Mouse (Mus musculus) lung, embryonic 14.5 days (tissue): ENCODE measurements around the gene Sema4c. TPM values are rescaled to one million over a fixed set of nuclear protein-coding genes. Genes with fewer than 3 reads are reported as not detected.

Experiments
- ATAC-seq: fragments of 200-750 bp; cut with Nextera tagmentation; 2 replicates; pipeline ENCODE4 v1.8.0; 2017; ENCODE audit warnings: mild to moderate bottlenecking, moderate TSS enrichment, moderate library complexity; ENCODE audit not compliant: insufficient read depth
- DNase-seq: peaks from one replicate; pipeline ENCODE4 v3.0.0-alpha.2; 2015
- H3K27ac ChIP-seq: fragments of 300-500 bp; sonication (generic); 2 replicates; pipeline ENCODE4 v1.5.1; 2014; ENCODE audit warnings: low read depth, mild to moderate bottlenecking, moderate library complexity
- H3K27me3 ChIP-seq: fragments of 300-500 bp; sonication (generic); 2 replicates; pipeline ENCODE4 v1.6.1; 2014; ENCODE audit warnings: low read length, control low read depth; ENCODE audit not compliant: insufficient read depth
- H3K36me3 ChIP-seq: fragments of 300-500 bp; sonication (generic); 2 replicates; pipeline ENCODE4 v1.6.1; 2014; ENCODE audit warnings: control low read depth; ENCODE audit not compliant: insufficient read depth
- H3K4me1 ChIP-seq: fragments of 300-500 bp; sonication (generic); 2 replicates; pipeline ENCODE4 v1.6.1; 2014; ENCODE audit warnings: antibody characterized with exemption, control low read depth; ENCODE audit not compliant: insufficient read depth
- H3K4me2 ChIP-seq: fragments of 300-500 bp; sonication (generic); 2 replicates; pipeline ENCODE4 v1.6.1; 2014; ENCODE audit warnings: mild to moderate bottlenecking
- H3K4me3 ChIP-seq: fragments of 300-500 bp; sonication (generic); 2 replicates; pipeline ENCODE4 v1.5.1; 2014; ENCODE audit warnings: low read depth, low read length
- H3K9ac ChIP-seq: fragments of 300-500 bp; sonication (generic); 2 replicates; pipeline ENCODE4 v1.6.1; 2014
- H3K9me3 ChIP-seq: fragments of 300-500 bp; sonication (generic); 2 replicates; pipeline ENCODE4 v1.6.1; 2016; ENCODE audit warnings: low read depth, low read length, control low read depth
- CTCF ChIP-seq: IDR thresholded peaks from 2 replicates; pipeline ENCODE4 v1.5.1; 2016; ENCODE audit warnings: antibody characterized with exemption, low read depth
- WGBS: fragments of 180-500 bp; shearing (Covaris S2); extraction: QIAGEN DNeasy Blood & Tissue Kit; methylation state at CpG from one replicate; pipeline ENCODE4 v1.1.7; 2014; 5-methylcytosine and 5-hydroxymethylcytosine counted together
- polyA plus RNA-seq: library from polyadenylated mRNA; unstranded; fragments of >200 nt; fragmentation: Nextera tagmentation; extraction: Ambion mirVana; gene quantifications from 2 replicates; pipeline ENCODE4 v1.2.1, GENCODE M21; 2014

Sema4c gene
- polyA plus RNA-seq, 1 experiment from 2014 or later: 2.2 TPM

DNA sequence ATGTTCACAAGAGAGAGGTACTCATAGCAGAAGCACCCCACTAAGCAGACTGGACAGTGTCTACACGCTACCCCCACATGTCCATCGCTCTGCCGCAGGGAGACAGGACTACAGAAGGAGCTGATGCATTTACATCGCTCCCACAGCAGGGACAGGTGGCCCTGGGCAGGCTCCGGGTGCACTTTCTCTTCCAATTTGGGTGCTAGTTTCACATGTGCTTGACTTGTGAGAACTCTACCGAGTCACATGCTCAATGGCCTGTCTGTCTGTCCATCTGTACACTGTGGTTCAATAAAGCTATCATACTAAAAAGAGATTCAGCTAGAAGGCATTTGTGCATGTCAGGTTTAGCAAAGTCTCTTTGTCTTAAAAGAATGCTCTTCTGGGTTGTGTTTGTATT is 29.7 kb upstream of the Sema4c start:
- H3K36me3 ChIP-seq: no peaks in the 10 kb centered on the region
- no peak overlapping the region for H3K4me2 ChIP-seq
- H3K4me1 ChIP-seq: peaks cover 24% of the 10 kb centered on the region
- H3K9ac ChIP-seq: no peak overlapping the region
- ATAC-seq (no peak), DNase-seq (no peak)
- 81% methylated on average over 6 of the region's 6 CpGs for WGBS
- peak overlapping the region; percentile 78; the same call in 1 of the 2 replicates for H3K27ac ChIP-seq
- no peaks in the 10 kb centered on the region for H3K9me3 ChIP-seq
- no peak for TF ChIP-seq CTCF
- no peaks in the 10 kb centered on the region for H3K27me3 ChIP-seq
- no peak overlapping the region for H3K4me3 ChIP-seq

DNA sequence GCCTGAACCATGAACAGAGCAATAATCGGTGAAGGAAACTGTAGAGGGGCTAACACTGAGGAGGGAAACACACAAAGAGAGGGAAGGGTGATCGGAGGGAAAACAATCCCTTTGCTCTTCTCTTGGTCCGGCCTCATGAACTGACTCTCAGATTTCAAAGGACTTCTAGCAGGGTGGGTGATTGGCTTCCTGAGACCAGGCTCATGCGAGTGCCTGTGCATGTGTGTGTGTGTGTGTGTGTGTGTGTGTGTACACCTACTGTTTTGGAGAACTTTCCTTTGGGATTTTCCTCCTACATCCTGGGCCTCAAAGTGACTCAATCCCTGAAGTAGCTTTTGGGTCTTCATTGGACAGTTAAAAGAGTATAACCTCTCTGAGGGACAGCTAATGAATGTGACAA is 28.1 kb upstream of the Sema4c start:
- no peak overlapping the region for H3K4me3 ChIP-seq
- H3K9ac ChIP-seq: no peak overlapping the region
- WGBS: 31% methylated on average over 4 of the region's 4 CpGs
- DNase-seq (no peak), ATAC-seq (no peak)
- H3K27me3 ChIP-seq: no peaks in the 10 kb centered on the region
- no peak for TF ChIP-seq CTCF
- H3K9me3 ChIP-seq: no peaks in the 10 kb centered on the region
- peaks cover 22% of the 10 kb centered on the region for H3K4me1 ChIP-seq
- H3K4me2 ChIP-seq: no peak overlapping the region
- H3K27ac ChIP-seq: no peak overlapping the region
- H3K36me3 ChIP-seq: no peaks in the 10 kb centered on the region

DNA sequence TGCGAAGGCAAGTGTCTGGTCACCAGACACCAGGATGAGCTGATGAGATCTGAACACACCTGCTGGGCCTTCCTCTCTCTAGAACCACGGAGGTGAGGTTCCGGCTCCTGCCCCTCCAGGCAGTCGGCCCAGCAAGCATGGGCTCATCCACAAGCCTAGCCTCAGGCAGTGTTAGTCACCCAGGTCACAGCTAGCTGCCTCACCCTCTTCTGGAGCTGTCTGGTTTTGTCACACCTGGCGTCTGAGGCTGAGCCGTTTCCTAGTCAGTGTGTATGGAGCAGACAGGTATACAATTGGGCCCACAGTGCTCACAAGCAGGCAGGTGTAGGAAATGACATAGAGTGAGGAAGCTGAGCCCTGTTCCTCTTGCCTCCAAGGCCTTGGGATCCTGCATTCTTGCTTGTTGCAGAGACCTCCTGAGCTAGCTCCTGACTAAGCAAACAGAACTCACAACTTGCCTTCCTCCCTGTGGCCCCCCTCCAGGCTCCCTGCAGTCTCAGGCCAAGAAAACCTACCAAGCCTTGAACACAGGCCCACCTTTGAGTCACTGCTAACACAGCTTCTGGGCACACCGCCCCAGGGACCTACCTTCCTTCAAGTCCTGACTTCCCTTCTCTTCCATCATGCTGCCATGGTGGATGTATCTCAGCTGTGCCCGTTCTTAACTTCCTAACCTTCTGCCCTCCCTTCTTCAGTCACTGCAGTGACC is 25.4 kb upstream of the Sema4c start:
- Histone ChIP-seq H3K27me3 (no peaks in the 10 kb centered on the region), H3K27ac (no peak overlapping the region), H3K4me1 (peaks cover 20% of the 10 kb centered on the region), H3K9ac (no peak overlapping the region), H3K4me3 (no peak overlapping the region), H3K4me2 (no peak overlapping the region), H3K36me3 (no peaks in the 10 kb centered on the region), H3K9me3 (no peaks in the 10 kb centered on the region)
- no peak for ATAC-seq
- TF ChIP-seq CTCF: no peak
- 60% methylated on average over 8 of the region's 8 CpGs for WGBS
- DNase-seq: no peak

DNA sequence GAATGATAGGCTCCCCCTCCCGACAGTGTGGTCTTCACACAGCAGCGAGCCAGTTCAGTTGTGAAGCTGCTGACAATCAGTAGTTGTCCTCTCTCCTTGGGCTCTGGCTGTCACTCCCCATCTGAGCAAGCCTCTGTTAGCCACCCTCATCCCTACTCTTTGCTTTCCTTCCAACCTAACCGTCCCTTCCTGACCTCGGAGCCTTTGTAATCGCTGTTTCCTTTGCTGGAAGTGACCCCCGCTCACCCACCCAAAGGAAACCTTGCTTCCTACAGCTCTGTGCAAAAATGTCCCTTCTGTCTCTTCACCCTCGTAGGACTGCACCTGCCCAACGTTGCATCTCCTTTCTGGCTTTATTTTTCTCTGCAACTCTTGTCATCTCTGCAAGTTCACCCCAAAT is 24.1 kb upstream of the Sema4c start:
- 75% methylated on average over 8 of the region's 8 CpGs for WGBS
- ATAC-seq: no peak

DNA sequence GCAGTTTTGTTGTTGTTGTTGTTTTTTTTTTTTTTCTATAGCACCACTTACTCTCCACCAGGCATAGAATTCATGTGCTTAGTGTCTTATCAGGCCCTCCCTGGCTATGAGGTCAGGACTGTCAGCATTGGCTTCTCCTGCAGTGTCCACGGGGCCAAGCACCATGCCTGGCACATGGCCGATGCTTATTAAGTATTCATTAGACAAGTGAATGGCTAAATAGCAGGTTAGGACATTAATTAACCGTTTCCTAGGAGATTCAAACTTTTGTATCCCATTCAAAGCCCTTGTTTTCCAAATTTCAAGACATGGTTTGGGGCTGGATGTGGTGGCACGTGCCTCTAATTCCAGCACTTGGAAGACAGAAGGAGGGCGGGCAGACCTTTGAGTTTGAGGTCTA is 23.1 kb upstream of the Sema4c start:
- peak overlapping the region; percentile 94 for H3K27ac ChIP-seq
- no peak overlapping the region; the same call in 1 of the 2 replicates for H3K9ac ChIP-seq
- no peaks in the 10 kb centered on the region for H3K36me3 ChIP-seq
- H3K4me2 ChIP-seq: peak overlapping the region; percentile 57
- no peaks in the 10 kb centered on the region for H3K9me3 ChIP-seq
- no peak for ATAC-seq
- H3K27me3 ChIP-seq: no peaks in the 10 kb centered on the region
- TF ChIP-seq CTCF: no peak
- no peak for DNase-seq
- H3K4me3 ChIP-seq: no peak overlapping the region
- H3K4me1 ChIP-seq: peaks cover 15% of the 10 kb centered on the region
- WGBS: 70% methylated on average over 5 of the region's 5 CpGs

More for the DNA sequence above, 24.1 kb upstream of the Sema4c start:
- TF ChIP-seq CTCF: no peak
- Histone ChIP-seq H3K27ac (no peak overlapping the region), H3K4me2 (no peak overlapping the region), H3K4me3 (no peak overlapping the region), H3K36me3 (no peaks in the 10 kb centered on the region), H3K27me3 (no peaks in the 10 kb centered on the region), H3K9ac (no peak overlapping the region), H3K9me3 (no peaks in the 10 kb centered on the region), H3K4me1 (peaks cover 15% of the 10 kb centered on the region)
- DNase-seq: no peak

DNA sequence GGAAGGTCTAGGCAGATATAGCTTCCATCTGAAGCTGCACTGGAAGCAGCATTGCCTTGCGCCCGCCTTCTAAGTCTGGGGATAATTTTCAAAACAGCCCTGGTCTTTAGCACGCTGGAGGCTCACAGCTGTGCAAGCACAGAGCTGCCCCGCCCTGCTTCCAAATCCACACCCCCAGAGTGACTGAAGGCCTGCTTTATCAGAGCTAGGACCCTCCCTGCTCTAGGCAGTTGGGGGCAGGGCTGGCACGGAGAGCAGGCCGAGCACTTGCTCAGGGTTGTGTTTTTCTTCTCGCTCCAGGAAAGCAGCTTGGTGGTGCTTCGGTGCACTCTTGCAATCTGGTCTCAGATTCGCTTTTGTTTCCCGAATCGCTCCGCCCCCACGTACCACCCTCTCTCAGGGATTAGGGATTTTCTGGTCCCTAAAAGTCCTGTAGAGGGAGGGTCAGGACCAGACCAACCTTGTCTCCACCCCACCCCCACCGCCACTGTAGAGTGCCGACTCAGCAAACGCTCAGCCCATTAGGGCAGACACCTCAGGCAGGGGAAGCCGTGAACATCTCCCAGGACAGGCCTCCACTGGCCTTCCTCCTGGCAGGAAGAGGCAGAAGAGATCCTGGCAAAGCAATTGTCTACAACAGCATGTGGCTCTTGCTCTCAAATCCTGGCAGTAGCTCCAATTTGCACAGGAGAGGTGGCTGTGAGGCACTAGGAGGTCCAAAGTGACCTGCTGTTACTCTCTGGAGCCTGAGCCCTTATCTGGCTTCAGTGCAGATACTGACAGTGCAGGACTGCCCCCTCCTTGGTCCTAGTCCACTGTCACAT is 22.4 kb upstream of the Sema4c start:
- H3K27ac ChIP-seq: peak overlapping the region; percentile 94
- peaks cover 15% of the 10 kb centered on the region for H3K4me1 ChIP-seq
- H3K27me3 ChIP-seq: no peaks in the 10 kb centered on the region
- H3K36me3 ChIP-seq: no peaks in the 10 kb centered on the region
- peak overlapping the region; percentile 57 for H3K4me2 ChIP-seq
- peak; percentile 96 for ATAC-seq
- TF ChIP-seq CTCF: no peak
- WGBS: 4% methylated on average over 17 of the region's 17 CpGs
- H3K9ac ChIP-seq: peak overlapping the region; percentile 40
- H3K4me3 ChIP-seq: peak overlapping the region; percentile 17; the same call in 1 of the 2 replicates
- H3K9me3 ChIP-seq: no peaks in the 10 kb centered on the region
- peak; percentile 85 for DNase-seq

DNA sequence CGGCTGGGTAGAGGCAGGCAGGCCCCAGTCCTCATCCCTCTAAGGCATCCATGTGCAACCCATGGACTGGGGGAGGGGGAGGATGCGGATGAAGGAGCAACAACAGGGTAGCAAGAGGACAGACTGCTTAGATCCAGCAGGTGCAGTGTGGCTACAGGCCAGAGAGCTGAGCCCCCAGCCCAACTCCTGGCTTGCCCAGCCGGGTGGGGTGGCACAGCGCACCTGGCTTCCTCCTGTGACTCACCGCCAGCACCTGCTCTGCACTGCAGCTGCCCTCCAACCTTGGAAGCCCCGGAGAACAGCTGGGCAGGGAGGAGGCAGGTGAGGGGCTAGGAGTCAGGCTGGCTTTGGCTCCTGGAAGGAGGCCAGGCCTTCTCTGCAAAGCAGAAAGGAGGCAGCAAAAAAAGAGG is 21.8 kb upstream of the Sema4c start:
- Histone ChIP-seq H3K4me3 (peak overlapping the region; percentile 17; the same call in 1 of the 2 replicates), H3K4me2 (peak overlapping the region; percentile 57), H3K36me3 (no peaks in the 10 kb centered on the region), H3K9me3 (no peaks in the 10 kb centered on the region), H3K9ac (peak overlapping the region; percentile 40), H3K27ac (peak overlapping the region; percentile 94), H3K27me3 (no peaks in the 10 kb centered on the region), H3K4me1 (peaks cover 15% of the 10 kb centered on the region)
- no peak for TF ChIP-seq CTCF
- WGBS: 23% methylated on average over 6 of the region's 6 CpGs
- peak; percentile 60 for ATAC-seq
- DNase-seq: no peak
